Mouse (Mus musculus) cerebellum, adult 9-10 months (tissue): Measurements from ENCODE around the gene Gm525.
"Not testable (repeated sequence)": the region's sequence is repeated elsewhere in the genome, so short reads cannot be mapped to it uniquely, and the experiment has no call there.

Experiments used
- DNase-seq: peaks from one replicate; pipeline ENCODE4 v3.0.0; 2022

Gene Gm525

GRCm38 (mm10) chr11:89073541-89073940 lies at the start of gene Gm525:
Gene Gm525 (plus strand): TSS chr11:89073841.
- DNase-seq, result no peak

DNA sequence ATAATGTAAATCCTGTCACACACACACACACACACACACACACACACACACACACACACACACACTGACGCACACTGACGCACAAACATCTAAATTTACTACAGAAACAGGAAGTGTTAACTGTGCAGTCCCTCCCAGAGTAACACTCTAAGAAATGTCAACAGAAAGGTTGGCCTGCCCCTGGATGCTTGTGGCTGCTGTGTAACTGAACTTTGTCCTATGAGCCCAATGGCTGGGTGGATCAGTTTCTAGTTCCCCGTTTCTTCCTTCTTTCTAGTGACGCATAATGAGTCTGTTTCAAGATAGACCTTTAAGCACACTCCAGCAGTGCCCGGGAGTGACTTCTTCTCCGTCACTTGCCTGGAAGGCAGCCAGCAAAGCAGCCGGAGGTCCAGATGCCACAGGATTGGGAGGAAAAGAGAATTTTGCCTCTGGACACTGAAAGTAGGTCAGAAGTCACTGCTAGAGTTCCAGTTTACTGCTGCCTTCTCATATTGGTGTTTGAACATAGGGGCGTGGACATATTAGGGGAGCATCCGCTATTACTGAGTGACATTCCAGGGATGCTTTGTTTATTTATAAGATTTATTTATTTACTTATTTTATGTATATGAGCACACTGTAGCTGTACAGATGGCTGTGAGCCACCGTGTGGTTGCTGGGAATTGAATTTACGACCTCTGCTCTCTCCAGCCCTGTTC lies 49.3 kb upstream of the Gm525 start:
- DNase-seq, result peak; percentile 41

DNA sequence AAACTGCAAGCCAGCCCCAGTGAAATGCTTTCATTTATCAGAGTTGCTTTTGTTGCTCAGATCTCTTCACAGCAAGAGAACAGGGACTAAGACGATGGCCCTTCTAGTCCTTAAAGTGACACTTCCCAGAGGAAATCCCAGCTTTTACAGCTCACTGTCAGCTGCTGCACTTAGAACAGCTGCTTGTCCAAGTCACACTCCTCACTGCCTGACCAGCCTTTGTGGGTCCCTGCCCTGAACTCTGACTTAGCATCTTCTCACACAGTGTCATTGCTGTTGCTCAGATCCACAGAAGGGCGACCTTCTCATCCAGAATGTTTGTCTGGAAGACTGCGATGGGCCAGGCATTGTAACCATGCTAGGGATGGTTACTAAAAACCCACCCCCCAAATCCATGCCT lies 48.0 kb upstream of the Gm525 start:
- DNase-seq, result no peak

DNA sequence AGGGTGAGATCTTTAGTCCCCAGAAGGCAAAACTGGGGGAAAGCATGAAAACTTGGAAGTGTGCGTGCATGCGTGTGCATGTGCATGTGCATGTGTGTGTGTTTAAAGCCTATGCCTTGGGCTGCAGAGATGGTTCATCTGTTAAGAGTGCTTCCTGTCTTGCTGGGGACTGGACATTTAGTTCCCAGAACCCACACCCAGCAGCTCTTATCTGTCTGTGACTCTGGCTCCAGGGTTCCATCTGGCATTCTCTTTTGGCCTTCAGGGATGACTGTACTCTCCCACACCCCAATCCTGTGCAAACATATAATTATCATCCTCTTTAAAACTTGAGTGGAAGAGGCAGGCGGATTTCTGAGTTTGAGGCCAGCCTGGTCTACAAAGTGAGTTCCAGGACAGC lies 47.5 kb upstream of the Gm525 start:
- DNase-seq, result no peak

DNA sequence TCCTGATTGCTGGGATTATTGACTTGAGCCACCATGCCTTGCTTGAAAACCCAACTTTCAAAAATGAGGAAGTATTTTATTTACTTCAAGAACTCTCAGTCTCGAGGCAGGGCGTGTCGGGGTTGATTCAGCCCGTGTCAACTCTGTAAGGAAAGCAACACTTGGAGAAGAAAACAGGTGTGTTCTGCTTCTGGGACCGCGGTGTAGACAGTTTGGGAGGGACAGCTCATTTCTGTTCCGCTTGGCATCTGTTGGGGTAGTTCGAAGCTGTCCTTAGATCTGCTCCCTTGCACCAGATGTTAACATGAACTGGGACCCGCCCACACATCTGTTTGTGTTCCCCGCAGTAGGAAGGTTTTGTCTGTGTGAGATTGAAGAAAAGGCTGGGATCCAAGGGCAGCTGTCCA lies 45.7 kb upstream of the Gm525 start:
- no peak for DNase-seq

GRCm38 (mm10) chr11:89028871-89029405 lies 44.7 kb upstream of the Gm525 start:
- DNase-seq, result no peak

DNA sequence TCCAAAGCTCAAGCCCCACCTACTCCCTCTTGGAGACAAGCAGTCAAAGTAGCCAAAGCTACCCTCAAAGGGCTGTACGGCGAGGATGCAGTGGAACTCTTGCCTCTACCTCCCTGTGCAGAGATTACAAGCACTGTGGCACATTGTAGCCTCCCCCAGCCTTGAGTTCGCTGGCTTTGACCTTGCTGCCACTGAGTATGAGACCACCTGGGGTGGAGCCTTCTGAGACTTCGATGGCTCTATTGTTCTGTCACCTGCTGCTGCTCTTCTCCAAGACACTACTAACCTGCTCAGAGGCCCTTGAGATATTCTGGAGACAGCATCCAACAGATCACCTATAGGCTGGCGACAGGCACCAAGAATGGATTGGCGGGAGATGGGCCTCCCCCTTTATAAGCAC lies 43.1 kb upstream of the Gm525 start:
- no peak for DNase-seq

DNA sequence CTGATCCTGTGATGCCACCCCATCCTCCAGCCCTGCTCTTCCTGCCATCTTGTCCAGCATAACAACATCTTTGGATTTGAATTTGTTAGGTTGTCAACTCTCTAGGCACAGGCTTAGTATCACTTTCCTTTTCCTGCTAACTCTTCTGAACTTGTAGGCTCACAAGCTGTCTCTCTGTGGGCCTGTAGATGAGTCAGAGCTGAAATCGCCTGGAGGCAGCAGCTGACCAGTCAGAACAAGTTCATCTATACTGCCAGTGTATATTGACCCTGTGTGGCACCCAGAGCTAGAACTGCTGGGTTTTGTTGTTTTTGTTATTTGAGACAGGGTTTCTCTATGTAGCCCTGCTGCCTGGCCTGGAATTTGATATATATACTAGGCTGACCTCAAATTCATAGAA lies 42.5 kb upstream of the Gm525 start:
- no peak for DNase-seq

GRCm38 (mm10) chr11:89034592-89034991 lies 39.0 kb upstream of the Gm525 start:
- no peak for DNase-seq

DNA sequence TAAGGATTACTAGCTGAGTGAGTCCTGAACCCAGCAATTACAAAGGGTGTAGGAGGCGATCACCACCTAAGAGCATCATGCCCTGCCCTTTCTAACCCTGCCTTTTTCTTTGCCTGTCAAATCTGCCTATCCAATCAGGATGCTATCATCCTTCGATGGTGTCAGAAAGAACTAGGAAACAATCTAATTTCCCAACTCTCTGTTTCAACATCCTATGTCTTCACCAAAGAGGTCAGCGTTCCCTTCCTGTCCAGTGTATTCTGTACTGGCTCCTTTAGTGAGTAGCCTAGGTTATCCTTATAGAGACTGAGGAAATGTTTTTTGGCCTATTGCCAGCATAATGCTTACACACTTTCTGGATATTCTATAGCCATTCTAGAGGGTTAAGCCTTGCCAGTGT lies 38.1 kb upstream of the Gm525 start:
- no peak for DNase-seq

DNA sequence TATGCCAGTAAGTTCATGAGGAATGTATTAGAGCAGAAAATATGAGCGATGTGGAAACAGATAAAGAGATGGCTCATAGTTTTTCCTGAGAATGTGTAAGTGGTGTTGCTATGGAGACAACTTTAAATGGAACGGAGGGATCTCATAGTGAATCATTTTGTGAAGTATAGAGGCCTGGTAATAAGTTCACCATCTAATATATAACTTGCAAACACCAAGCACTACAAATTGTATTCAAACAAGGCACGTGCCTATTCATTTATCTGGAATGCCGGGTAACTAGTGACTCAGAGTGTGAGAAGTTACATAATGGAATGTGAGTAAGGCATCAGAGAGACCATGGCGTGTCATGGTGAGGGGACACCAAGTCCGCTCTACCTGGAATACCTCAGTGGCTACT lies 35.1 kb upstream of the Gm525 start:
- no peak for DNase-seq

GRCm38 (mm10) chr11:89039325-89039724 lies 34.3 kb upstream of the Gm525 start:
- peak; percentile 48 for DNase-seq

- not testable (repeated sequence) for DNase-seq
Measured at GRCm38 (mm10) chr11:89041073-89041472, 32.6 kb upstream of the Gm525 start.

DNA sequence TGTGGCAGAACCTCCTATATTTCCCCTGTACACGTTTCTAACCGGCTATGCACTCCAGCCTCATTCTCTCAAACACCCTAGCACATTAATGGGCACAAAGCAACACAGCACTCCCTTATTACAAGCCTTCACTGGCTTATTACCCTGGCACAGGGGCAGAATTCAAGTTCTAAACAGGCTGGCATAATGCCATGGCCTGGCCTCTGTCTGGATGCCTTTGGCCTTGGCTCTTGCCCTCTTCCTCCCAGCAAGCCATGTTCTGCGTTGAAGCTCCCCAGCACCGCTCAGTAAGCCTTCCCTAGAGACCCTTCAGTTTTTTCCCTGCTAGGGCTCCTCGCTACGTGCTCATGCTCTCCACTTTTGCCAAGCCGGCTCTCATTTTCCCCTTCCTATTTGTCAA lies 30.6 kb upstream of the Gm525 start:
- no peak for DNase-seq

DNA sequence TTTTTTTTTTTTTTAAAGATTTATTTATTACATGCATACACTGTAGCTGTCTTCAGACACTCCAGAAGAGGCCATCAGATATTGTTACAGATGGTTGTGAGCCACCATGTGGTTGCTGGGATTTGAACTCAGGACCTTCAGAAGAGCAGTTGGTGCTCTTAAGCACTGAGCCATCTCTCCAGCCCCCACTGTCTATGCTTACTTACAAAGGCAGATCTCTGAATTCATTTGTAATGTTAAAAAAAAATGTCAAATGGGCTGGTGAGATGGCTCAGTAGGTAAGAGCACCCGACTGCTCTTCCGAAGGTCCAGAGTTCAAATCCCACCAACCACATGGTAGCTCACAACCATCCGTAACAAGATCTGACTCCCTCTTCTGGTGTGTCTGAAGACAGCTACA lies 28.1 kb upstream of the Gm525 start:
- not testable (repeated sequence) for DNase-seq

GRCm38 (mm10) chr11:89046021-89046420 lies 27.6 kb upstream of the Gm525 start:
- no peak for DNase-seq

GRCm38 (mm10) chr11:89051767-89052166 lies 21.9 kb upstream of the Gm525 start:
- DNase-seq, result no peak

- DNase-seq, result no peak
Measured at GRCm38 (mm10) chr11:89055931-89056690, 17.5 kb upstream of the Gm525 start.

DNA sequence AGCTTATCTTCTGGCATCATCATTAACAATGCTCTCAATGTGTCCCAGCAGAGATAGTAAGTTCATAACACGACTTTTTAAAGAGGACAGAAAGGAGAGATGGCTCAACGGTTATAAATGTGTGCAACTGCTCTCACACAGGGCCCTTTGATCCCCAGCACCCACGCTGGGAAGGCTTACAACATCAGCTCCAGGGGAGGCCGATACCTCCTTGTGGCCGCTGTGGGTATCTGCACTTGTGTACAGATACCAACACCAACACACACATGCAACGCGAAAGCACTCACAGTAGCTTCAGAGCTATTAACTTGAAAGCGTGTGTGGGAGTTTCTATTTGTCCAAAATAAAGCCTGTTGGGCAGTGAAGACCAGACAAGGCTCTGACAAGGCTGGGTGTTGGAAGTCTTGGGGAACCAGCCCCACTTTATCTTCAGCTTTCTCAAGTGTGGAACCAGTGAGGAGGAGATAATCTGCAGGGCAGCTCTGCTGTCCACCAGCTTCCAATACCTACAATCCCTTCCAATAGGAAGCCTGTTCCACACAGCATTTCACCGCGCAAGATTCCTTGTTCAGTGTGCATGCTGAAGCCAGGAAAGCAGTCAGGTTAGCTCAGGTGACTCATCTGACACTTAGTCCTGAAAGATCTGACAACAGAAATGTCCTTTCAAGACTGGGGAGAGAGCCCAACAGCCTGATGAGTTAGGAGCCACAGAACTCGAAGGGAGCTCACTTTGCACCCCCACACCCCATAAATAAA lies 14.9 kb upstream of the Gm525 start:
- DNase-seq, result no peak

DNA sequence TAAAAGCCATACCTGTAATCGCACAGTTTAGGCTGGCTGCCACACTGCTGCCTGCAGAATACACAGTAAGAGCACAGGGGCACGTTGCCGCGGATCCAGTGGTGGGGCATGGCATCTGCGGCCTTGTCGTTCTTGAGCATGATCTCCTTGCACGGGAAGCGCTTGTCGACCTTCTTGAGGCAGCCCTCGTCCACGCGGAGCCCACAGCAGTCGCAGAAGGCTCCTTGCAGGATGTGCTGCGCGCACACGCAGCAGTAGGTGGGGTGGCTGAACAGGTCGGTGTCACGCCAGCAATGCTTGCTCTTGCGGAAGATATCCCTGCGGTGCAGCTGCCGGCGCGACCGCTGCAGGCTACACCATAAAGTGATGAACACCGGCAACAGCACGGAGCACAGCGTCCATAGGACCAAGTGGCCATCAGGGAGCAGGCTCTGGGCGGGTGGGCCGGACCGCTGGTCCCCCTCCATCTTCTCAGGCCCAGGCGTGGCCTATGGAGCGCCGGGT lies 13.7 kb upstream of the Gm525 start:
- DNase-seq, result peak; percentile 64

GRCm38 (mm10) chr11:89060423-89061089 lies 13.1 kb upstream of the Gm525 start:
- peak; percentile 96 for DNase-seq

GRCm38 (mm10) chr11:89061362-89061761 lies 12.3 kb upstream of the Gm525 start:
- no peak for DNase-seq

DNA sequence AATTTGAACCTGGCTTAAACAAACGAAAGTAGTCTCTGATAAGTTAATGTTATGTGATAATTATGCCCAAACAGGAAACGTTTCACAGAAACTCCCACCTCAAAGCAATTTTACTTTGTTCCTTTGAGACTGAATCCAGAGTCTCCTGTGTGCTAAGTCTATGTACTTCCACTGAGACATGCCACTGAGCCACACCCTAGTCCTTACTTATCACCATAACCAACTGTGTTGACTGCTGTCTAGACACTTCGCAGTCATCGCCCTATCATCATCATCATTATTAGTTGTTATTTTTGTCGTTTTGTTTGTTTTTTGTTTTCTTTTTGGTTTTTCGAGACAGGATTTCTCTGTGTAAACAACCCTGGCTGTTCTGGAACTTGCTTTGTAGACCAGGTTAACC lies 9.3 kb upstream of the Gm525 start:
- no peak for DNase-seq
